Mouse (Mus musculus): ENCODE data around the gene Dgki.

GRCm38 (mm10) chr6:36877399-36877798 is 422.6 kb downstream of the Dgki start:
- no peak for TF ChIP-seq GATA1 (IDR thresholded peaks at IDR 0.05; ENCODE audit: borderline replicate concordance, low read length)
- no peak for TF ChIP-seq CTCF (IDR thresholded peaks at IDR 0.05; ENCODE audit: low read depth, low read length)
- TF ChIP-seq GATA2 (IDR thresholded peaks at IDR 0.05; ENCODE audit: borderline replicate concordance, low read depth, low read length): no peak
